Mouse (Mus musculus) embryonic facial prominence, embryonic 12.5 days (tissue): ENCODE results near the gene Cd6. TPM values are rescaled to one million over a fixed set of nuclear protein-coding genes. Genes with fewer than 3 reads are reported as not detected.

Source experiments
- ATAC-seq: fragments of 200-750 bp; cut with Nextera tagmentation; 2 replicates; pipeline ENCODE4 v1.8.0; 2017; ENCODE audit not compliant: insufficient number of reproducible peaks, insufficient read depth, low FRiP score, low TSS enrichment
- H3K27ac ChIP-seq: fragments of 300-500 bp; sonication (generic); 2 replicates; pipeline ENCODE4 v1.5.1; 2016; ENCODE audit warnings: mild to moderate bottlenecking
- H3K27me3 ChIP-seq: fragments of 300-500 bp; sonication (generic); 2 replicates; pipeline ENCODE4 v1.6.1; 2016; ENCODE audit warnings: mild to moderate bottlenecking, moderate library complexity
- H3K36me3 ChIP-seq: fragments of 300-500 bp; sonication (generic); 2 replicates; pipeline ENCODE4 v1.6.1; 2016; ENCODE audit warnings: mild to moderate bottlenecking
- H3K4me1 ChIP-seq: fragments of 300-500 bp; sonication (generic); 2 replicates; pipeline ENCODE4 v1.6.1; 2016
- H3K4me2 ChIP-seq: fragments of 300-500 bp; sonication (generic); replicated peaks from 2 replicates; pipeline ENCODE4 v1.6.1; 2016; ENCODE audit warnings: mild to moderate bottlenecking, moderate library complexity
- H3K4me3 ChIP-seq: fragments of 300-500 bp; sonication (generic); 2 replicates; pipeline ENCODE4 v1.5.1; 2016; ENCODE audit warnings: mild to moderate bottlenecking
- H3K9ac ChIP-seq: fragments of 300-500 bp; sonication (generic); 2 replicates; pipeline ENCODE4 v1.6.1; 2016; ENCODE audit warnings: mild to moderate bottlenecking, moderate library complexity
- H3K9me3 ChIP-seq: fragments of 300-500 bp; sonication (generic); 2 replicates; pipeline ENCODE4 v1.6.1; 2016; ENCODE audit warnings: mild to moderate bottlenecking, moderate library complexity
- WGBS: fragments of 180-500 bp; shearing (Covaris S2); methylation state at CpG from one replicate; pipeline ENCODE4 v1.1.7; 2016; 5-methylcytosine and 5-hydroxymethylcytosine counted together
- polyA plus RNA-seq: library from polyadenylated mRNA; unstranded; fragments of >200 nt; fragmentation: Nextera tagmentation; extraction: Ambion mirVana; gene quantifications from 2 replicates; pipeline ENCODE4 v1.2.1, GENCODE M21; 2016

Gene Cd6
- polyA plus RNA-seq, 1 experiment from 2014 or later = not detected

DNA sequence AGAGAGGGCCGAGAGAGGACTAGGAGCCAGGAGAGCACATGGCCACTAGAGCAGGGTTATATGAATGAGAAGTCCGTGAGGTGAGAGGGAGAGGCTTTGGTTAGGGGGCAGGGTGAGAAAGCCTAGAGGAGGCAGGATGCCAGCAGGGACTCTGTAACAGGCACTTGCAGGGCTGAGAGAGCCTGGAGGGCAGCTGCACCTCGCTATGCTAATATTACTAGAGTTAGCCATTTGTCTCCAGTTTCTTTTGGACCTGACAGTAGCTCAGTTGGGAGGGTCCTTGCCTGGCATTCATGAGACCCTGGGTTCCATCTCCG is 19.7 kb downstream of the Cd6 start:
- Histone ChIP-seq H3K9ac (no peak overlapping the region), H3K4me3 (no peak overlapping the region), H3K27me3 (no peaks in the 10 kb centered on the region), H3K36me3 (no peaks in the 10 kb centered on the region), H3K4me2 (no peak overlapping the region), H3K27ac (no peak overlapping the region), H3K4me1 (no peaks in the 10 kb centered on the region), H3K9me3 (no peaks in the 10 kb centered on the region)
- no peak for ATAC-seq
- 56% methylated on average over 4 of the region's 4 CpGs for WGBS

DNA sequence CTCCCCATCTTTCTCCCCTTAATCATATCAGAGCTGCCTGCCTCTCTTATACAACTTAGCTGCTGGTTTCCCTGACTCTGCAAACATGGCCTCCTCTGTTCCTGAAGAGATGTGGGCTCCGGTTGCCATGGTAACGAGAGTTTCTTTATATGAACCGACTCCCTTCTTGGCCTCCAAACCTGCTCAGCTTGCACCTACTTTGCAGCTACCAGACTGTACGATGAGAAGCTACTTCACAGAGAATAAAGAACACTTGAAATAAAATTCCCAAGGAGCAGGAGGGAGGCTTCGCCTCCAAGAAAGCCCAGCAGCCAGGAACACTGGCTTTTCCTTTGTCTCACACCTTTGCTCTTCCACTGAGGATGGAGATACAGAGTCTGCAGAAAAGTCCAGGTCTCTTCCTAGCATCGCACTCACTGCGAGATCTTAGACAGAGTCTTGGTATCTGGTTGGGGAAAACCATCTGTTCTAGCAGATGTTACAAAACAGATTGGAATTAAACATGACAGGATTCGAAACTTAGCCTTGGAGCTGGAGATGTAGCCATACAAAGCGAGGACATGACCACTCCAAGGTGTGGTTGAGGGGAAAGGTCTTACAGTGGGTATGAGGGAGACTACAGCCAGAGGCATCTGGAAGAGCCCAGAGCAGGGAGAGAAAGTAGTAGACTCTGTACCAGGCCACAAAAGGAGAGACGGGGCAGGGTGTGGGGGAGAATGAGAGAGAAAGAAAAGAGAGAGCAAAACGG is 20.3 kb downstream of the Cd6 start:
- Histone ChIP-seq H3K36me3 (no peaks in the 10 kb centered on the region), H3K4me1 (no peaks in the 10 kb centered on the region), H3K27ac (no peak overlapping the region), H3K9me3 (no peaks in the 10 kb centered on the region), H3K4me3 (no peak overlapping the region), H3K27me3 (no peaks in the 10 kb centered on the region), H3K4me2 (no peak overlapping the region), H3K9ac (no peak overlapping the region)
- WGBS = 77% methylated on average over 11 of the region's 11 CpGs
- no peak for ATAC-seq

DNA sequence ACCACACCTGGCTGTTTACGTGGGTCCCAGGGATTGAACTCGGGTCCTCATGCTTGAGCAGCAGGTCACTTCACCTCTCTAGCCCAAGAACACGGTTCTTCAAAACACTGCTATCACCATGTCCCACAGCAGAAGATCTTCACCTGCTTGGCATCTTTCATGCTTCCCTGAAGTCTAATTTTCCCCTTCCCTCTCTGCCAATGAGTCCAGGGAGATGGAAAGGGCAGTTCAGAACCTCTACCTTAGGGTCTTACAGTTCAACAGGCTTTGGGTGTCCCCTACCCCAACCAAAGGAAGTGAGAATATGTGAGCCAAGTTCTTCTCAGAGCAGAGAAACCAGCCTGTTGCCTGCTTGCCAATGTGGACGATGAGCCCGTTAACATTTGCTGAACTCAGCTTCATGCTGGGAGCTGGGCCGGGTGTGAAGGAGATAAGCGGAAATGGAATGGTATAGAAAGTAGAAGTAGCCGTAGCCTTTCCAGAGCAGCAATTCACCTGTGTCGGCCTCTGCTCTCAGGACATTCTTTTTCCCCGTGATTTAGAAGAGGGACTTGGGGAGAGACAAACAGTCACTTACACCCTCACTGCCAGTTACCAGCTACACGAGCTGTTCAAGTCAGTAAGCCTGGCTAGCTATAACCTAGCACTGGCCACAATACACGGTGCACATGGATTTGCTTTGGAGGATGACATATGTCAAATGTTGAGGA is 21.2 kb downstream of the Cd6 start:
- Histone ChIP-seq H3K4me2 (no peak overlapping the region), H3K9ac (no peak overlapping the region), H3K36me3 (no peaks in the 10 kb centered on the region), H3K4me1 (no peaks in the 10 kb centered on the region), H3K4me3 (no peak overlapping the region), H3K27me3 (no peaks in the 10 kb centered on the region), H3K9me3 (no peaks in the 10 kb centered on the region), H3K27ac (no peak overlapping the region)
- ATAC-seq = no peak
- WGBS = 83% methylated on average over 12 of the region's 12 CpGs

DNA sequence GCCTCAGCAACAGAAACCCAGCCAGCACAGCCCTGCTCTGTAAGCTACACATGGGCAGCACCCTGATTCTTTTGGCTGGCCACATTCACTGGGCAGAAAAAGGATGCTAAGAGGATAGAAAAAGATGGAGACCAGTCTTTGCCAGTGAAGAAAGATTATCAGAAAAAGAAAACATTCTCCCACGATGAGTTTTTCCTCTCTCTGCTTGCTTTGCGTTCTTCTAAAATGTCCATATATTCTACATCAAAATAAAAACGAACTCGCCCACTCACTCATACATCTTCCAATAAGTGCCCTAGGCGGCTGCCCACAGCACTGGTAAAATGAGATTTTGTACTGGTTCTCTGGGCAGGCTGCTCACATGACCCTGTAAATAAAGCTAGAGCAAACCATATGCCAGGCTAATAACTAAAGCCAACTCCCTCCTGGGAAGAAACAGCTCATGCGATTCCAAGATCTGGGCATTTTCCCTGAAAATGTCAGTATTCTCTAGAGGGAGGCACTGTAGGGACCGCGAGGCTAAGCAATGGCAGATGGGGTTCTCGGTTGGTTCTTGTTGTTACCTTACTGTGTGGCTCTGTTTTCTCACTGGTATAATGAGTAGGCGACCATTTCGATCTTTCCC is 24.1 kb downstream of the Cd6 start:
- no peaks in the 10 kb centered on the region for H3K4me1 ChIP-seq
- no peak overlapping the region for H3K9ac ChIP-seq
- H3K9me3 ChIP-seq = no peaks in the 10 kb centered on the region
- 90% methylated on average over 11 of the region's 11 CpGs for WGBS
- no peak for ATAC-seq
- H3K36me3 ChIP-seq = no peaks in the 10 kb centered on the region
- H3K27ac ChIP-seq = no peak overlapping the region
- no peak overlapping the region for H3K4me2 ChIP-seq
- no peak overlapping the region for H3K4me3 ChIP-seq
- no peaks in the 10 kb centered on the region for H3K27me3 ChIP-seq

DNA sequence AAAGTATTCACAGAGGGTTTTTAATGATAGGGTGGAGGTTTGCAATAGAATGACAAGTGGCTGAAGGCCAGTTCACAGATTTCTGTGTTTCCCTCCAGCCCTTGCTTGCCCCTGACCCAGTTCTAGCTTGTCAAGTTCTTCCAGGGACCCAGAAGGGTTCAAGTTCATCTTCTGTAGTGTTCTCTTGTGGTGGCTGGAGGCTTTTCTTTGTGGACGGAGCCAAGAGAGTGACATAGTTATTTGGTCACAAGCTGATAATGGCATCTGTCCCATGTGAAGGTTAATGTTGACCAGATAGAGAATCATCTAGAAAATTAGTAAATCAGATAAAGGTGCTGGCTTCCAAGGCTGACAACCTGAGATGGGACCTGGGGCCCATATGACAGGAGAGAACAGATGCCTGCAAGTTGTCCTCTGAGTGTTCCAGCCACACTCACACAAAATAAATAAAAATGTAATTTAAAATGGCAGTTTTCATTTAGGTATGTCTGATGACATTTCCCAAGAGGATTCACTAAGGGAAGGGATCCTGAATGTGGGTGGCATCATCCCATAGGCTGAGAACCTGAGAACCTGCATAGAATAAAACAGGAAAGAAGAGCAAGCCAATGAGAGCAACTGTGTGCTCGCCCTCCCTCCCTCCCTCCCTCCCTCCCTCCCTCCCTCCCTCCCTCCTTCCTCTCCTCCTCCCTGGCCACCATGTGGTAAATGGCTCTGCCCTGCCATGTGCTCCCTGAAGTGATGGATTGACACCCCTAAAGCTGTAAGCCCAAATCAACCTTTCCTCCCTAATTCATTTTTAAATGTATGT is 24.8 kb downstream of the Cd6 start:
- WGBS = 83% methylated on average over 2 of the region's 2 CpGs
- no peaks in the 10 kb centered on the region for H3K9me3 ChIP-seq
- H3K4me3 ChIP-seq = no peak overlapping the region
- no peaks in the 10 kb centered on the region for H3K4me1 ChIP-seq
- no peak overlapping the region for H3K4me2 ChIP-seq
- H3K27me3 ChIP-seq = no peaks in the 10 kb centered on the region
- ATAC-seq = no peak
- H3K9ac ChIP-seq = no peak overlapping the region
- no peaks in the 10 kb centered on the region for H3K36me3 ChIP-seq
- H3K27ac ChIP-seq = no peak overlapping the region

DNA sequence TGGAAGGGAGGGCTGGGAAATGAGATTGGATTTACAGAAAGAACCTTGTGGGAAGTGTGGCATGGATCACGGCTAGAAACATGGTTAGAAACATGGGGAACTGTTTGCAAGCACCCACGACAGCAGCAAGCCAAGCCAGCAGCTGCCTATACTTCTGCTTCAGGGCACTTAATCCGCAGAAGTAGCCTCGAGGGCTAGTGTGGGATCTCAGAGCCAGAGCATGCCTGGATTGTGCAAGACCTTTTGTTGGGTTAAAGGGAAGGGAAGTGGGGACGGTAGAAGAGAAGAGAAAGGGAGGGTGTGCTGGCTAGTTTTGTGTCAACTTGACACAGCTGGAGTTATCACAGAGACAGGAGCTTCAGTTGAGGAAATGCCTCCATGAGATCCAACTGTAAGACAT is 26.1 kb downstream of the Cd6 start:
- Histone ChIP-seq H3K4me3 (no peak overlapping the region), H3K9ac (no peak overlapping the region), H3K27me3 (no peaks in the 10 kb centered on the region), H3K9me3 (no peaks in the 10 kb centered on the region), H3K27ac (no peak overlapping the region), H3K4me2 (no peak overlapping the region), H3K4me1 (no peaks in the 10 kb centered on the region), H3K36me3 (no peaks in the 10 kb centered on the region)
- ATAC-seq = no peak
- WGBS = 74% methylated on average over 5 of the region's 5 CpGs

DNA sequence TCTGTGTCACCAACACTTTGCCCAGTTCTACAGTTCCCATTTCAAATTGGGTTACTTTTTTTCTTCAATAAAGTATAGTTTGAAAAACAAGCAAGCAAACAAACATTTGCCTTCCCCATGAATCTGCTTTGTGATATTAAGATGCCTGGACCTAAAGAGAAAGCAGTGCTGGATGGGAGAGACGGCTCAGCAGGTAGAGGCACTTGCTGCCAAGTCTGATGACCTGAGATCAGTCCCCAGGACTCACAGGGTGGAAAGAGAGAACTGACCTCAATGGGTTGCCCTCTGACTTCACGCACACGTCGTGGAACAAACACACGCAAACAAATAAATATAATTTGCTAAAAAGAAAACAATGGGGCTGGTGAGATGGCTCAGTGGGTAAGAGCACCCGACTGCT is 28.0 kb downstream of the Cd6 start:
- no peaks in the 10 kb centered on the region for H3K36me3 ChIP-seq
- no peak overlapping the region for H3K9ac ChIP-seq
- no peaks in the 10 kb centered on the region for H3K9me3 ChIP-seq
- no peaks in the 10 kb centered on the region for H3K27me3 ChIP-seq
- no peak for ATAC-seq
- H3K4me3 ChIP-seq = no peak overlapping the region
- no peak overlapping the region for H3K27ac ChIP-seq
- H3K4me2 ChIP-seq = no peak overlapping the region
- no peaks in the 10 kb centered on the region for H3K4me1 ChIP-seq
- 86% methylated on average over 6 of the region's 6 CpGs for WGBS

DNA sequence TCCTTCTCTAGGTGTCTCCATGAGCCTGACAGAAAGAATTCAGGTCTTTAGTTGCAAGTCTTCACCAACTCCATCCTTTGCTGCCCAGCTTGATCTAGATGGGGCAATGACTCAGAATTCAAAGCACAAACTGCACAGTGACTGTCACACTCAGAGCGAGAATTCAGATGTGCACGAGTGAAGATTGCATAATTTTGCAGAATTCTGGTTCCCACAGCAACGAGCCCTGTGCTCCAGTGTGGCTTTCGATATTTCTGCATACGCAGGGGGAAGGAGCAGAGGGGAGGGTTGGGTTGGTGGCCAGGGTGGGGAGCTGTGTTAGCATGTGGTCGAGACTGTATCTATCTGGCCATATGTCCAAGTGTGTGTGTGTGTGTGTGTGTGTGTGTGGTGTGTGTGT is 28.8 kb downstream of the Cd6 start:
- no peak for ATAC-seq
- WGBS = 77% methylated on average over 6 of the region's 6 CpGs
- no peak overlapping the region for H3K27ac ChIP-seq

DNA sequence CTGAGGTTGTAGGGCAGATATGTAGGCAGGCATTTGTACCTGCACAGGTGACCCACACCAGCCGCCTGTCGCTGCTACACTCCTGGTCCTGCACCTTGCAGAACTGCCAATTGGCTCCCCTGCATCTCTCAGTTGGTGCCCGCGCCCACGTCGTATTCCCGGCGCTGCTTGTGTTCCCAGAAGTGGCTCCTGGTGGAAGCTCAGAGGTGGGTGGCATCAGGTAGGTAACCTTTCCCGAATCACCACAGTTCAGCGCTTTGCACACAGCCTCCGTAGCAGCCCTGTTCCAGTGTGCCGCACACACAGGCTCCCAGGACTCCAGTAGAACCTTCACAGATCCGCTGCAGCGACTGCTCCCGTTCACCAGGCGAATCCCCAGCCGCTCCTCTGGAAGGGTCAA is 30.7 kb downstream of the Cd6 start:
- H3K9me3 ChIP-seq = no peaks in the 10 kb centered on the region
- H3K27me3 ChIP-seq = no peaks in the 10 kb centered on the region
- H3K9ac ChIP-seq = no peak overlapping the region
- ATAC-seq = no peak
- H3K4me2 ChIP-seq = no peak overlapping the region
- no peak overlapping the region for H3K27ac ChIP-seq
- no peaks in the 10 kb centered on the region for H3K36me3 ChIP-seq
- no peaks in the 10 kb centered on the region for H3K4me1 ChIP-seq
- no peak overlapping the region for H3K4me3 ChIP-seq
- WGBS = 95% methylated on average over 17 of the region's 17 CpGs

More for the DNA sequence above, 28.8 kb downstream of the Cd6 start:
- no peak overlapping the region for H3K9ac ChIP-seq
- no peak overlapping the region for H3K4me2 ChIP-seq
- H3K36me3 ChIP-seq = no peaks in the 10 kb centered on the region
- H3K4me3 ChIP-seq = no peak overlapping the region
- no peaks in the 10 kb centered on the region for H3K27me3 ChIP-seq
- no peaks in the 10 kb centered on the region for H3K9me3 ChIP-seq
- H3K4me1 ChIP-seq = no peaks in the 10 kb centered on the region

DNA sequence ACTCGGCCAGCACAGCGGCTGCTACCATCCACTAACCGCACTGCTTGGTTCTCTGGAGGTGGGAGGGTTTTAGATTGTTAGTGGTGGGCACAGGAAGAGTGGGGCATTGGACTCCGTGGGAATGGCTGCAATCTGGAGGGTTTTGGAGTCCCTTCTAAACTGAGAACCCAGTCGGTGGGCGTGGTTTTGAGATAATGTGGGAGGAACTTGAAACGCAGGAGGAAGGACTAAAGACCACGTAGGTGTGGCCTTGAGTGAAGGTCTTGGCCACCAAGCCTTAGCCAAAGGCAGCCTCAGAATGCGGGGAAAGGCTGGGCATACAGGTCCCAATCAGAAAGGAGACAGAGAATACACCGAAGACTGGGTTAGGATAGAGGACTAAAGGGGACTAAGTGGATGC is 31.3 kb downstream of the Cd6 start:
- no peaks in the 10 kb centered on the region for H3K27me3 ChIP-seq
- H3K4me1 ChIP-seq = no peaks in the 10 kb centered on the region
- H3K9ac ChIP-seq = no peak overlapping the region
- H3K9me3 ChIP-seq = no peaks in the 10 kb centered on the region
- H3K27ac ChIP-seq = no peak overlapping the region
- WGBS = 73% methylated on average over 10 of the region's 10 CpGs
- no peaks in the 10 kb centered on the region for H3K36me3 ChIP-seq
- no peak for ATAC-seq
- H3K4me3 ChIP-seq = no peak overlapping the region
- no peak overlapping the region for H3K4me2 ChIP-seq

DNA sequence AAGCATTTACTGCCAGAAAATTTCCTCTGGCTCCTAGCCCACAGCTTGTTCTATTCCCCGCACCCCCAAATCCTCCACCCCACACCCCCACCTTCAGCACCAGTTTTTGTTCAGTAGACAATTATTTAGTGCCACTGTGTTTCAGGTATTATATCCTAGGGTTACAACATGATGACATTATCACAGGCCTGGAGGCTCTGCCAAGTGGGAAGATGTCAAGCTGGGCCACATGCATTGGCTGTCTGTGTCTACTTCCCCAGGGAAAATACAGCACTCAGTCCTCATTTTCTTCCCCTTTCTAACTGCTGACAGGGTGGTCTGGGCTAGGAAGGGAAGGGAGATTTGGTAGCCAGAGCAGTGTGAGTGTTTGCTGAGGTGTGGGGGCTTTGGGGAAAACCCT is 34.9 kb downstream of the Cd6 start:
- H3K9ac ChIP-seq = no peak overlapping the region
- H3K4me2 ChIP-seq = no peak overlapping the region
- no peak overlapping the region for H3K27ac ChIP-seq
- no peak overlapping the region for H3K4me3 ChIP-seq
- H3K36me3 ChIP-seq = no peaks in the 10 kb centered on the region
- ATAC-seq = no peak
- H3K27me3 ChIP-seq = no peaks in the 10 kb centered on the region
- no peaks in the 10 kb centered on the region for H3K9me3 ChIP-seq
- WGBS = 86% methylated on average over 1 of the region's 1 CpGs
- no peaks in the 10 kb centered on the region for H3K4me1 ChIP-seq
